Mouse (Mus musculus): ENCODE measurements around the gene Prss45. TPM values are rescaled to one million over a fixed set of nuclear protein-coding genes. Genes with fewer than 3 reads are reported as not detected.

Prss45 gene
- total RNA-seq, 2 experiments from 2014 or later, result not detected

Other genes starting within 250 kb of the Prss45 start
- 2.2 TPM in 1 of 2 replicates, not detected in the other for gene Nradd, start 210.1 kb upstream of the Prss45 start, total RNA-seq (2015; ENCODE audit: low replicate concordance)
- gene Nradd, start 210.1 kb upstream of the Prss45 start, total RNA-seq (2017; ENCODE audit: low replicate concordance), result 1.3 TPM in 1 of 2 replicates, not detected in the other
- 9.4 and 16.3 TPM in 2 replicates for gene Nbeal2, start 180.4 kb upstream of the Prss45 start, total RNA-seq (2015; ENCODE audit: low replicate concordance)
- gene Nbeal2, start 180.4 kb upstream of the Prss45 start, total RNA-seq (2017; ENCODE audit: low replicate concordance), result 1.4 and 10.1 TPM in 2 replicates
- gene Ccdc12, start 178.1 kb upstream of the Prss45 start, total RNA-seq (2015; ENCODE audit: low replicate concordance), result 59.8 and 67.1 TPM in 2 replicates
- 32.8 and 34.5 TPM in 2 replicates for gene Ccdc12, start 178.1 kb upstream of the Prss45 start, total RNA-seq (2017; ENCODE audit: low replicate concordance)
- not detected in 2 replicates for gene Myl3, start 92.7 kb upstream of the Prss45 start, total RNA-seq (2015; ENCODE audit: low replicate concordance)
- gene Myl3, start 92.7 kb upstream of the Prss45 start, total RNA-seq (2017; ENCODE audit: low replicate concordance), result not detected in 2 replicates
- gene Pth1r, start 87.4 kb upstream of the Prss45 start, total RNA-seq (2015; ENCODE audit: low replicate concordance), result 1.3 TPM in 1 of 2 replicates, not detected in the other
- gene Pth1r, start 87.4 kb upstream of the Prss45 start, total RNA-seq (2017; ENCODE audit: low replicate concordance), result 0.77 TPM in 1 of 2 replicates, not detected in the other
- not detected in 2 replicates for gene Prss42, start 36.4 kb upstream of the Prss45 start, total RNA-seq (2015; ENCODE audit: low replicate concordance)
- gene Prss42, start 36.4 kb upstream of the Prss45 start, total RNA-seq (2017; ENCODE audit: low replicate concordance), result not detected in 2 replicates
- gene Prss44, start 20.6 kb upstream of the Prss45 start, total RNA-seq (2015; ENCODE audit: low replicate concordance), result not detected in 2 replicates
- gene Prss44, start 20.6 kb upstream of the Prss45 start, total RNA-seq (2017; ENCODE audit: low replicate concordance), result not detected in 2 replicates
- not detected in 2 replicates for gene Prss43, start 7.9 kb upstream of the Prss45 start, total RNA-seq (2015; ENCODE audit: low replicate concordance)
- gene Prss43, start 7.9 kb upstream of the Prss45 start, total RNA-seq (2017; ENCODE audit: low replicate concordance), result not detected in 2 replicates
- not detected in 2 replicates for gene Prss46, start 9.9 kb downstream of the Prss45 start, total RNA-seq (2015; ENCODE audit: low replicate concordance)
- gene Prss46, start 9.9 kb downstream of the Prss45 start, total RNA-seq (2017; ENCODE audit: low replicate concordance), result not detected in 2 replicates
- not detected in 2 replicates for gene Prss50, start 23.4 kb downstream of the Prss45 start, total RNA-seq (2015; ENCODE audit: low replicate concordance)
- not detected in 2 replicates for gene Prss50, start 23.4 kb downstream of the Prss45 start, total RNA-seq (2017; ENCODE audit: low replicate concordance)
- gene Als2cl, start 45.3 kb downstream of the Prss45 start, total RNA-seq (2015; ENCODE audit: low replicate concordance), result 0.36 TPM in 1 of 2 replicates, not detected in the other
- 0.26 TPM in 1 of 2 replicates, not detected in the other for gene Als2cl, start 45.3 kb downstream of the Prss45 start, total RNA-seq (2017; ENCODE audit: low replicate concordance)
- gene Tmie, start 45.5 kb downstream of the Prss45 start, total RNA-seq (2015; ENCODE audit: low replicate concordance), result not detected in 2 replicates
- gene Tmie, start 45.5 kb downstream of the Prss45 start, total RNA-seq (2017; ENCODE audit: low replicate concordance), result not detected in 2 replicates
- not detected in 2 replicates for gene Fam240a, start 82.3 kb downstream of the Prss45 start, total RNA-seq (2015; ENCODE audit: low replicate concordance)
- not detected in 2 replicates for gene Fam240a, start 82.3 kb downstream of the Prss45 start, total RNA-seq (2017; ENCODE audit: low replicate concordance)
- gene Tdgf1, start 111.6 kb downstream of the Prss45 start, total RNA-seq (2015; ENCODE audit: low replicate concordance), result not detected in 2 replicates
- not detected in 2 replicates for gene Tdgf1, start 111.6 kb downstream of the Prss45 start, total RNA-seq (2017; ENCODE audit: low replicate concordance)
- 0.72 TPM in 1 of 2 replicates, not detected in the other for gene Lrrc2, start 117.0 kb downstream of the Prss45 start, total RNA-seq (2015; ENCODE audit: low replicate concordance)
- gene Lrrc2, start 117.0 kb downstream of the Prss45 start, total RNA-seq (2017; ENCODE audit: low replicate concordance), result not detected in 2 replicates
- not detected in 2 replicates for gene Rtp3, start 156.0 kb downstream of the Prss45 start, total RNA-seq (2015; ENCODE audit: low replicate concordance)
- not detected in 2 replicates for gene Rtp3, start 156.0 kb downstream of the Prss45 start, total RNA-seq (2017; ENCODE audit: low replicate concordance)
- 420 and 461 TPM in 2 replicates for gene Ltf, start 184.7 kb downstream of the Prss45 start, total RNA-seq (2015; ENCODE audit: low replicate concordance)
- gene Ltf, start 184.7 kb downstream of the Prss45 start, total RNA-seq (2017; ENCODE audit: low replicate concordance), result 308 and 520 TPM in 2 replicates
- gene Ccrl2, start 222.9 kb downstream of the Prss45 start, total RNA-seq (2015; ENCODE audit: low replicate concordance), result 11.5 and 13.8 TPM in 2 replicates
- gene Ccrl2, start 222.9 kb downstream of the Prss45 start, total RNA-seq (2017; ENCODE audit: low replicate concordance), result 25.2 and 26.2 TPM in 2 replicates